Mouse (Mus musculus) erythroid progenitor cell, adult 5-6 weeks (primary cell): ENCODE data around the gene Lysmd4. TPM values are rescaled to one million over a fixed set of nuclear protein-coding genes. Genes with fewer than 3 reads are reported as not detected.

Source experiments
- ATAC-seq: replicated peaks from 2 replicates; pipeline ENCODE4 v1.8.0; 2016; ENCODE audit warnings: moderate number of reproducible peaks, mild to moderate bottlenecking, moderate TSS enrichment, inconsistent platforms; ENCODE audit not compliant: poor library complexity, low FRiP score, severe bottlenecking
- total RNA-seq, 2 experiments: library from RNA; stranded (forward) in 1 of 2; stranded (reverse) in 1 of 2; fragments of 150-400 nt in 1 of 2; fragments of 186-747, 209-891 nt in 1 of 2; gene quantifications; 2 replicates each; pipeline versions ENCODE4 v1.2.3 to v1.2.4; 2015 to 2017; ENCODE audit warnings: low replicate concordance in 2 of 2

Lysmd4 gene
- total RNA-seq, 2 experiments from 2014 or later: 2.3 TPM; not detected in 1

DNA sequence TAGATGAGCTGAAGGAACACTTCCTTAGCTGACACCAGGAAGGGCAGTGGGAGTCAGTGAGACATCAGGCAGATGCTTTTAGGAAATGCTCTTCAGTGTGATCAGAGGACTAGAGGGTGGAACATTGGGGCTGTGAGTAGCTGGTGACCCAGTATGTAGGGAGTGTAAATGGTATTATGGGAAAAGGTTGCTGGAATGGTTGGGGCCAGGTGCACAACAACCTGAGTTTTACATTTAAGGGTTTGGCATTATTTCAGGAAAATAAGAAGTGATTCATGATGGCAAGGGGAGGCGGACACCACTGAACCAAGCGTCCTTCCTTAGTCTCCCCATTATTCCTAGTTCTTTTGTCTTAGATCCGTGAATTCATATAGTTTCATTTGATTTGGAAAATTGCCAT lies 7.4 kb downstream of the Lysmd4 start:
- ATAC-seq: no peak

DNA sequence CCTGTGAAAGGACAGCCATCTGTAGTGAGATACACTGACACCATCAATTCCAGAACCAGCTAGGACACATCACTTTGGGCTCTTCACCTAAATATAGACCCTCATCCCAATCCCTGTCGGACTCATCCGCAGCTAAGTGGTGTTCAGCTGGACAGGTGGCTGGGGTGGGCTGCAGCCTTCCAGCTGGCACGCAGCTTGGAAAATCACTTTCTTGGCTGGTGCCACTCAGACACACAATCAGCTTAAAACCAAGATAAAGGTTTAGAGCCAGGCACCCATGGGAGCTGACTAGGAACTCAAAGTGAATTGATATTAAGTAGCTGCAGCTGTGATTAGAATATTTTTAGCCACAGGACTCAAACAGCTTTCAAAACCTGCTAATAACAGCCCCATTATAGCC lies 7.9 kb downstream of the Lysmd4 start:
- ATAC-seq: no peak

DNA sequence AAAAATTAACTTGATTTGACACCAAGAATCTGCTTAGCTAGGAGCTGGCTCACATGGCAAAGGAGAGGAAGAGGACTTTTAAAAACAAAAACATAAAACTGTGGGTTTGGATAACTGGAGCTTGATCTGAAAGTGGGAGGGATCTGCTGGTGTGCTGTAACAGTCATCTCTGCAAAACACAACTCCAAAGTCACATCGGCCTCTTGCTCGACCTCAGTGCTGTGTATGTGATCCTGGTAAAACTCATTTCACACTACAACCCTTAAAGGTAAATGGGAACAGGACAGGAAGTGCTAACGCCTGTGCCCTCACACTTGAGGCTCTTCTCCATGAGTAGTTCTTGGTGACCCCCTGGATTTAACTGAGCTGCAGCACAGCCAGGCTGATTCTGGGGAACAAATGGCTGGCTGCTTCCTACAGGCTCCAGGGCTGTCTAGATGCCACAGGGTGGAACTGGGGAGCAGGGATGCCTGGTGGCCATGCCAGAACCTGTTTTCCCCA lies 8.3 kb downstream of the Lysmd4 start:
- no peak for ATAC-seq

DNA sequence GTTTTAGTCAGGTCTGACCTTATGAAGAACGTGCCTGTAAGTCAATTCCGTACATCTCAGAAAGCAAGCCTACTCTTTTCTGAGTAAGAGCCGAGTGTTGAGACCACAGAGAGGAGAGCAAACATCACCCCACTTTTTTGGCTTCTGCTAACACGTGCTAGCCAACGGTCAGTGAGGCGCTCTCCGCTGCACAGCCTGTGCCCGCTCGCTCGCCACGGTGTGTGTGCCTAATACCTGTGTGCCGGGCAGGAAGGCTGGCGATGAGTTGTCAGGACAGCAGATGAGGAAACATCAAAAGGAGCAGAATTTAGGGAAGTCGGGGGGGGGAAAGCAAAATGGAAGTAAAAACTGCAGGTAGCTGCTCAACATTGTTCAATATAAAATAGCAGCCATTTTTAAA lies 10.2 kb downstream of the Lysmd4 start:
- ATAC-seq: no peak

DNA sequence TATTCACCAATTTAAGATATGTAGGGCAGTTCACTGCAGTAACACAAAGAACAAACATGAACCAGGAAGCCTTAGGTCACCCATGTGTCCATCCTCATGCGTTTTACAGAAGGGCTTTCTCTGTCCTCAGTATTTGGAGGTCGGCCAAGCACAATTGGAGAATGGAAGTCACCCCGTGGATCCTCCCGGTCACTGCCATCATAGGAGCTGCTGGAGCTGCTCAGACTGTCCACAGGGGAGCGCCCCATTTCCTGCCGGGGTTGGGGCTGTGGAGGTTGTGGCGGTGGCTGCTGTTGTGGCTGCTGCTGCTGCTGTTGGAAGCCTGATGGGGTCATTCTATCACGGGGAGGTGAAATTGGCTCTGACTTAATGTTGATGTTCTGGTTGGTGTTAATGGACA lies 12.5 kb downstream of the Lysmd4 start:
- ATAC-seq: no peak

- ATAC-seq: no peak
Measured at GRCm38 (mm10) chr7:67236351-67236750, 14.0 kb downstream of the Lysmd4 start.

- ATAC-seq: peak; percentile 56
Measured at GRCm38 (mm10) chr7:67237752-67238151, 15.4 kb downstream of the Lysmd4 start.

DNA sequence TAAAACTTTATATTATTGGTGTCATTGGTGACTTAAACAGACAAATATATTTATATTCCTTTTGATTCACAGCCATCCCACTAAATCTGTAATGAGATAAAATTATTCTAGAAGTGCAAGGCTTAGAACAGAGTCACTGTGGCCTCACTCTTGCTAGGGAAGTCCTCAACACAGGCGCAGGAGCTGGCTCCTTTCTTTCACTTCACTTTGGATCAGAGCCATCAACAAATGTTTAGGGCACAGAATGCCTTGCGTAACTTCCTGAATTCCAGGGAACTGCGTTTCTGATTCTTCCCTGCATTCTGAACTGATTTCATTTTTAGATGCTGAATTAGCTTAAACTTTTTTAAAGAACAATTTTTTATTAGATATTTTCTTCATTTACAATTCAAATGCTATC lies 19.6 kb downstream of the Lysmd4 start:
- ATAC-seq: no peak

- peak; percentile 60; the same call in 1 of the 2 replicates for ATAC-seq
Measured at GRCm38 (mm10) chr7:67243121-67243893, 21.0 kb downstream of the Lysmd4 start.

DNA sequence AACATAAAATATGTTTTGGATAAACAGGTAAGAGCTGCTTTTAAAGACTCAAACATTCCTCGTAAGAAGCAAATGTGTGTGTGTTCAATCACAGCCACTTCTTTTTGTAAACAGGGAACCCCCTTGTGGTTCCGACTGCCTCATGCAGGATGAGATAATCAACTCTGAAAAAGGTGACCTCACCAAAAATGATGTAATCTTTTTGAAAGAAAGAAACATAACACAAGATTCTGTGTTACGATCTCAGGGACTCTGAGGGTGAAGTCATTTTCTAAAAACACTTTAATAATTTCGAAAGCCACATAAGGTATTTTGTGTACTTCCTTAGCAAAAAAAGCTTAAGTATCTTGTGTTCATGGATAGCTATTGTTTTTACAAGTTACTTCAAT lies 21.5 kb downstream of the Lysmd4 start:
- no peak for ATAC-seq

GRCm38 (mm10) chr7:67245255-67245654 lies 22.9 kb downstream of the Lysmd4 start:
- ATAC-seq: peak; percentile 41; the same call in 1 of the 2 replicates

- no peak for ATAC-seq
Measured at GRCm38 (mm10) chr7:67246067-67246466, 23.7 kb downstream of the Lysmd4 start.

DNA sequence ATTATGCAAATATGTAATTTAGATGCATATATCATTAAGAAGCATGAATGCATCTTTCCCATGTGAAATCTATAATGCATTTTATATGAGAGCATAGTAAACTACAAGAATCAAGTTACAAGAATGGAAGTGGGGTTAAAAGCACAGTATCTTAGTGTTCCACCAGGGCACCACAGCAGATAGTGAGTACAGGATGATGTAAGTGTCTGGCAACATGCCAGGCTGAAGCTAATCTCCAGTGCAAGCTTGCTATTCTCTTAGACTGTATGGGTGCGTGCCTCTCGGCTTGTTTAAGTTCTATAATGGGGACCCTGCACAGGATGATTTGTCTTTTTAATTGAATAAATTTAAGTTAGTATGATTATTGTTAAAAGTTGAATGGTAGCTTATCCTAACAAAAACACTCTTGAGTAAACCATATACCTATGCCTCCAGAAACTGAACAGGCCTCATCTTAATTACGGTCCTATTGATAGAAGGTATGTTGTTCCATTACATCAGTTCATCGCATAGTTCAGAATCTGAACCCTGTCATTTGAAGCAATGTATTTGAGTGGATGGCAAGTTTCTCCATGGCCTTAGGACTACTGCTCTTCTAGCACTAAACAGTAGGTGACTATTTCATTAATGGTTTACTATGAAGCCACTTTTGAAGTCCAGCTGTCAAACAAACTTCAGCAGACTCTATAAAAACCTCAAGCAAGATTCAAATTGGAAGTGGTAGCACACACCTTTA lies 37.7 kb downstream of the Lysmd4 start:
- peak; percentile 97 for ATAC-seq

GRCm38 (mm10) chr7:67270447-67270846 lies 48.1 kb downstream of the Lysmd4 start:
- ATAC-seq: peak; percentile 81

- no peak for ATAC-seq
Measured at GRCm38 (mm10) chr7:67283581-67283980, 61.2 kb downstream of the Lysmd4 start.

- ATAC-seq: no peak
Measured at GRCm38 (mm10) chr7:67287456-67287855, 65.1 kb downstream of the Lysmd4 start.

- ATAC-seq: no peak
Measured at GRCm38 (mm10) chr7:67291356-67291755, 69.0 kb downstream of the Lysmd4 start.

GRCm38 (mm10) chr7:67296419-67296818 lies 74.1 kb downstream of the Lysmd4 start:
- ATAC-seq: no peak

GRCm38 (mm10) chr7:67304937-67305336 lies 82.6 kb downstream of the Lysmd4 start:
- ATAC-seq: no peak

DNA sequence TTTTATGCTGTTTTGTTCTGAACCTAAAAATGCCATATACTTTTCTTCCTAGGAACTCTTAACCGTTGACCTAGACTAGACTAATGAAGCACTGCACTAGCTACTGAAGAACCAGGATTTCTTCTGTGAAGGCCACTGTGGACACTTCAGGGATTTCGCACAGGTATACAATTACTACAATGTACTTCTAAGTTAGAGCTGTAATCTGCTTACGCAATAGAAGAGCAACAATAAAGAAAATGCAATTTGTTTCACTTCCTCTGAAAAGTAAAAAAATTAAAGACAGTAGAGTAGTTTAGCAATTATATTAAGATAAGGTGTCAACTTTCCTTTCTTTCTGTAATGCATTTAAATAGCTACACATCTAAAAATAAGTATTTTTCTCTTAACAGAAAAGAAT lies 84.7 kb downstream of the Lysmd4 start:
- ATAC-seq: no peak

- no peak for ATAC-seq
Measured at GRCm38 (mm10) chr7:67308102-67308501, 85.8 kb downstream of the Lysmd4 start.
